Mouse (Mus musculus) embryonic facial prominence, embryonic 15.5 days (tissue): ENCODE measurements around the gene Map2k3. TPM values are rescaled to one million over a fixed set of nuclear protein-coding genes. Genes with fewer than 3 reads are reported as not detected.

ENCODE experiments used
- polyA plus RNA-seq: library from polyadenylated mRNA; unstranded; fragments of >200 nt; fragmentation: Nextera tagmentation; extraction: Ambion mirVana; gene quantifications from 2 replicates; pipeline ENCODE4 v1.2.1, GENCODE M21; 2015

The Map2k3 gene
- polyA plus RNA-seq, 1 experiment from 2014 or later = 113 TPM

Other genes starting within 250 kb of the Map2k3 start
- 56.8 and 57.1 TPM in 2 replicates for gene Llgl1, start 232.3 kb upstream of the Map2k3 start, polyA plus RNA-seq
- gene Flii, start 204.8 kb upstream of the Map2k3 start, polyA plus RNA-seq = 76.0 and 80.4 TPM in 2 replicates
- gene Mief2, start 203.6 kb upstream of the Map2k3 start, polyA plus RNA-seq = 15.1 and 15.3 TPM in 2 replicates
- gene Top3a, start 154.7 kb upstream of the Map2k3 start, polyA plus RNA-seq = 14.1 and 15.7 TPM in 2 replicates
- 5.8 and 5.9 TPM in 2 replicates for gene Smcr8, start 154.5 kb upstream of the Map2k3 start, polyA plus RNA-seq
- 40.2 and 42.8 TPM in 2 replicates for gene Shmt1, start 120.3 kb upstream of the Map2k3 start, polyA plus RNA-seq
- gene Dhrs7b, start 101.4 kb upstream of the Map2k3 start, polyA plus RNA-seq = 38.9 and 39.0 TPM in 2 replicates
- 61.7 and 65.5 TPM in 2 replicates for gene Tmem11, start 52.8 kb upstream of the Map2k3 start, polyA plus RNA-seq
- gene Natd1, start 17.3 kb upstream of the Map2k3 start, polyA plus RNA-seq = 19.9 and 23.0 TPM in 2 replicates
- gene Kcnj12, start 90.5 kb downstream of the Map2k3 start, polyA plus RNA-seq = 1.7 and 3.0 TPM in 2 replicates
- gene Tnfrsf13b, start 194.7 kb downstream of the Map2k3 start, polyA plus RNA-seq = 2.2 and 3.2 TPM in 2 replicates
- 131 and 140 TPM in 2 replicates for gene Usp22, start 243.0 kb downstream of the Map2k3 start, polyA plus RNA-seq